Mouse (Mus musculus): ENCODE measurements around the gene Slc13a3. TPM values are rescaled to one million over a fixed set of nuclear protein-coding genes. Genes with fewer than 3 reads are reported as not detected.
"Not testable (repeated sequence)": the region's sequence is repeated elsewhere in the genome, so short reads cannot be mapped to it uniquely, and the experiment has no call there.

Gene Slc13a3
- polyA plus RNA-seq (2015; fragmentation: Nextera tagmentation; extraction: Ambion mirVana) = 0.83 and 0.89 TPM in 2 replicates

- H3K36me3 ChIP-seq = no peaks in the 10 kb centered on the region
- H3K9ac ChIP-seq = no peak within 1 kb of the TSS
Measured at GRCm38 (mm10) chr2:165473003-165473402, at the start of gene Slc13a3. TSS of gene Slc13a3 (minus strand) at chr2:165473230.

GRCm38 (mm10) chr2:165515178-165515728, 42.2 kb upstream of the Slc13a3 start:
- H3K4me2 ChIP-seq (replicated peaks) = no peak overlapping the region
- no peak for ATAC-seq (ENCODE audit: insufficient number of reproducible peaks, low FRiP score, low TSS enrichment, low read depth)
- peaks cover 37% of the 10 kb centered on the region for H3K36me3 ChIP-seq
- WGBS = 90% methylated on average over 20 of the region's 20 CpGs
- no peak overlapping the region for H3K4me3 ChIP-seq (replicated peaks)
- no peak overlapping the region for H3K27ac ChIP-seq (replicated peaks)
- H3K4me1 ChIP-seq = peaks cover 25% of the 10 kb centered on the region
- no peak overlapping the region for H3K9ac ChIP-seq
- no peaks in the 10 kb centered on the region for H3K27me3 ChIP-seq
- no peaks in the 10 kb centered on the region for H3K9me3 ChIP-seq (replicated peaks)

More at GRCm38 (mm10) chr2:165473003-165473402, at the start of gene Slc13a3:
- Histone ChIP-seq H3K4me3 (replicated peaks) (peak within 1 kb of the TSS; percentile 17), H3K4me1 (peaks cover 4% of the 10 kb centered on the region), H3K27ac (replicated peaks) (no peak within 1 kb of the TSS), H3K27me3 (peaks cover 33% of the 10 kb centered on the region), H3K9me3 (replicated peaks) (no peaks in the 10 kb centered on the region), H3K4me2 (replicated peaks) (peak within 1 kb of the TSS; percentile 28)
- no peak for ATAC-seq (ENCODE audit: insufficient number of reproducible peaks, low FRiP score, low TSS enrichment, low read depth)
- 2% methylated on average over 35 of the region's 35 CpGs for WGBS

GRCm38 (mm10) chr2:165512870-165513600, 40.0 kb upstream of the Slc13a3 start:
- H3K9me3 ChIP-seq (replicated peaks) = no peaks in the 10 kb centered on the region
- peaks cover 26% of the 10 kb centered on the region for H3K4me1 ChIP-seq
- 0 out of 2 replicates have a peak, but pooled peaks have one; percentile 17 for ATAC-seq (ENCODE audit: insufficient number of reproducible peaks, low FRiP score, low TSS enrichment, low read depth)
- WGBS = 28% methylated on average over 11 of the region's 11 CpGs
- H3K9ac ChIP-seq = no peak overlapping the region
- H3K4me3 ChIP-seq (replicated peaks) = no peak overlapping the region
- no peak overlapping the region for H3K4me2 ChIP-seq (replicated peaks)
- peaks cover 22% of the 10 kb centered on the region; the same call in 1 of the 2 replicates for H3K36me3 ChIP-seq
- H3K27me3 ChIP-seq = no peaks in the 10 kb centered on the region
- peak overlapping the region; percentile 40 for H3K27ac ChIP-seq (replicated peaks)

- H3K9me3 ChIP-seq (replicated peaks) = no peaks in the 10 kb centered on the region
- H3K27me3 ChIP-seq = no peaks in the 10 kb centered on the region
- peaks cover 18% of the 10 kb centered on the region; the same call in 1 of the 2 replicates for H3K36me3 ChIP-seq
- 26% methylated on average over 7 of the region's 7 CpGs for WGBS
- peaks cover 26% of the 10 kb centered on the region for H3K4me1 ChIP-seq
- peak overlapping the region; percentile 40; the same call in 1 of the 2 replicates for H3K27ac ChIP-seq (replicated peaks)
- H3K4me2 ChIP-seq (replicated peaks) = no peak overlapping the region
- no peak for ATAC-seq (ENCODE audit: insufficient number of reproducible peaks, low FRiP score, low TSS enrichment, low read depth)
- no peak overlapping the region for H3K4me3 ChIP-seq (replicated peaks)
- H3K9ac ChIP-seq = no peak overlapping the region
Measured at GRCm38 (mm10) chr2:165512426-165512825, 39.4 kb upstream of the Slc13a3 start.

GRCm38 (mm10) chr2:165511530-165511929, 38.5 kb upstream of the Slc13a3 start:
- not testable (repeated sequence) for H3K27me3 ChIP-seq; H3K4me2 ChIP-seq (replicated peaks); H3K27ac ChIP-seq (replicated peaks); H3K9ac ChIP-seq; H3K9me3 ChIP-seq (replicated peaks); H3K4me3 ChIP-seq (replicated peaks); ATAC-seq (ENCODE audit: insufficient number of reproducible peaks, low FRiP score, low TSS enrichment, low read depth)
- 90% methylated on average over 4 of the region's 4 CpGs for WGBS
- H3K4me1 ChIP-seq = peaks cover 26% of the 10 kb centered on the region
- H3K36me3 ChIP-seq = peaks cover 13% of the 10 kb centered on the region; the same call in 1 of the 2 replicates

- 79% methylated on average over 2 of the region's 2 CpGs for WGBS
- H3K9ac ChIP-seq; ATAC-seq (ENCODE audit: insufficient number of reproducible peaks, low FRiP score, low TSS enrichment, low read depth); H3K36me3 ChIP-seq; H3K4me3 ChIP-seq (replicated peaks); H3K9me3 ChIP-seq (replicated peaks); H3K4me2 ChIP-seq (replicated peaks); H3K27ac ChIP-seq (replicated peaks); H3K27me3 ChIP-seq: not testable (repeated sequence)
- H3K4me1 ChIP-seq = peaks cover 26% of the 10 kb centered on the region
Measured at GRCm38 (mm10) chr2:165510914-165511458, 38.0 kb upstream of the Slc13a3 start.

- Histone ChIP-seq H3K4me3 (replicated peaks) (no peak overlapping the region), H3K9ac (no peak overlapping the region), H3K4me2 (replicated peaks) (no peak overlapping the region), H3K27me3 (no peaks in the 10 kb centered on the region), H3K9me3 (replicated peaks) (no peaks in the 10 kb centered on the region), H3K27ac (replicated peaks) (no peak overlapping the region), H3K4me1 (peaks cover 25% of the 10 kb centered on the region), H3K36me3 (peaks cover 8% of the 10 kb centered on the region; the same call in 1 of the 2 replicates)
- ATAC-seq (ENCODE audit: insufficient number of reproducible peaks, low FRiP score, low TSS enrichment, low read depth) = no peak; the same call in 1 of the 2 replicates
- WGBS = 20% methylated on average over 5 of the region's 5 CpGs
Measured at GRCm38 (mm10) chr2:165510466-165510865, 37.4 kb upstream of the Slc13a3 start.

- H3K4me2 ChIP-seq (replicated peaks) = no peak overlapping the region
- H3K4me3 ChIP-seq (replicated peaks) = no peak overlapping the region
- no peak for ATAC-seq (ENCODE audit: insufficient number of reproducible peaks, low FRiP score, low TSS enrichment, low read depth)
- 58% methylated on average over 9 of the region's 9 CpGs for WGBS
- H3K9me3 ChIP-seq (replicated peaks) = no peaks in the 10 kb centered on the region
- no peak overlapping the region for H3K9ac ChIP-seq
- H3K27ac ChIP-seq (replicated peaks) = no peak overlapping the region
- H3K36me3 ChIP-seq = peaks cover 4% of the 10 kb centered on the region; the same call in 1 of the 2 replicates
- peaks cover 32% of the 10 kb centered on the region for H3K4me1 ChIP-seq
- H3K27me3 ChIP-seq = no peaks in the 10 kb centered on the region
Measured at GRCm38 (mm10) chr2:165509686-165510085, 36.7 kb upstream of the Slc13a3 start.

GRCm38 (mm10) chr2:165503259-165504203, 30.5 kb upstream of the Slc13a3 start, which contains the start of gene Slc2a10:
TSS of gene Slc2a10 (plus strand) at chr2:165503787.
- 2% methylated on average over 31 of the region's 32 CpGs for WGBS
- no peaks in the 10 kb centered on the region for H3K27me3 ChIP-seq
- ATAC-seq (ENCODE audit: insufficient number of reproducible peaks, low FRiP score, low TSS enrichment, low read depth) = peak; percentile 85
- H3K9ac ChIP-seq = peak within 1 kb of the TSS; percentile 53
- no peaks in the 10 kb centered on the region for H3K36me3 ChIP-seq
- H3K27ac ChIP-seq (replicated peaks) = peak within 1 kb of the TSS; percentile 79
- H3K4me3 ChIP-seq (replicated peaks) = peak within 1 kb of the TSS; percentile 53
- peaks cover 33% of the 10 kb centered on the region for H3K4me1 ChIP-seq
- peak within 1 kb of the TSS; percentile 63 for H3K4me2 ChIP-seq (replicated peaks)
- H3K9me3 ChIP-seq (replicated peaks) = no peaks in the 10 kb centered on the region

- H3K36me3 ChIP-seq = no peaks in the 10 kb centered on the region
- H3K4me2 ChIP-seq (replicated peaks) = no peak overlapping the region
- no peaks in the 10 kb centered on the region for H3K27me3 ChIP-seq
- H3K4me1 ChIP-seq = peaks cover 21% of the 10 kb centered on the region
- no peak overlapping the region for H3K4me3 ChIP-seq (replicated peaks)
- H3K27ac ChIP-seq (replicated peaks) = no peak overlapping the region; the same call in 1 of the 2 replicates
- no peak for ATAC-seq (ENCODE audit: insufficient number of reproducible peaks, low FRiP score, low TSS enrichment, low read depth)
- WGBS = 34% methylated on average over 6 of the region's 6 CpGs
- H3K9ac ChIP-seq = no peak overlapping the region
- H3K9me3 ChIP-seq (replicated peaks) = no peaks in the 10 kb centered on the region
Measured at GRCm38 (mm10) chr2:165498816-165499215, 25.8 kb upstream of the Slc13a3 start.
